Mouse (Mus musculus) heart, embryonic 14.5 days (tissue): ENCODE data around the gene Atrnl1. TPM values are rescaled to one million over a fixed set of nuclear protein-coding genes. Genes with fewer than 3 reads are reported as not detected.

ENCODE experiments used
- ATAC-seq: fragments of 200-750 bp; cut with Nextera tagmentation; 2 replicates; pipeline ENCODE4 v1.8.0; 2017; ENCODE audit warnings: low read depth, moderate TSS enrichment; ENCODE audit not compliant: insufficient number of reproducible peaks, insufficient read depth, low FRiP score
- H3K27ac ChIP-seq, 2 experiments: fragments of 200-500 bp in 1 of 2; fragments of 300-500 bp in 1 of 2; sonication (generic) in 1 of 2; replicated peaks in 1 of 2; 2 replicates each; pipeline ENCODE4 v1.5.1; 2012 to 2014; ENCODE audit warnings: low read depth in 2 of 2, low read length in 2 of 2, control low read depth in 1 of 2, mild to moderate bottlenecking in 1 of 2, mixed read lengths in 1 of 2; ENCODE audit not compliant: control insufficient read depth in 1 of 2, insufficient read depth in 1 of 2
- H3K27me3 ChIP-seq: fragments of 300-500 bp; sonication (generic); 2 replicates; pipeline ENCODE4 v1.6.1; 2014; ENCODE audit warnings: mild to moderate bottlenecking, low read length, control low read depth; ENCODE audit not compliant: control insufficient read depth, insufficient read depth
- H3K36me3 ChIP-seq: fragments of 300-500 bp; sonication (generic); 2 replicates; pipeline ENCODE4 v1.6.1; 2014; ENCODE audit warnings: mild to moderate bottlenecking, control low read depth, low read length, mixed read lengths; ENCODE audit not compliant: control insufficient read depth, insufficient read depth
- H3K4me1 ChIP-seq, 2 experiments: fragments of 200-500 bp in 1 of 2; fragments of 300-500 bp in 1 of 2; sonication (generic) in 1 of 2; 2 replicates each; pipeline ENCODE4 v1.6.1; 2012 to 2014; ENCODE audit warnings: low read length in 2 of 2, control low read depth in 1 of 2, mixed read lengths in 1 of 2; ENCODE audit not compliant: control insufficient read depth in 2 of 2, insufficient read depth in 2 of 2
- H3K4me2 ChIP-seq: fragments of 300-500 bp; sonication (generic); 2 replicates; pipeline ENCODE4 v1.6.1; 2014; ENCODE audit warnings: mild to moderate bottlenecking, low read length
- H3K4me3 ChIP-seq, 2 experiments: fragments of 200-500 bp in 1 of 2; fragments of 300-500 bp in 1 of 2; sonication (generic) in 1 of 2; 2 replicates each; pipeline ENCODE4 v1.5.1; 2012 to 2014; ENCODE audit warnings: low read length in 2 of 2, mild to moderate bottlenecking in 2 of 2, control low read depth in 1 of 2, low read depth in 1 of 2, moderate library complexity in 1 of 2; ENCODE audit not compliant: control insufficient read depth in 1 of 2, insufficient read depth in 1 of 2
- H3K9ac ChIP-seq: fragments of 300-500 bp; sonication (generic); 2 replicates; pipeline ENCODE4 v1.6.1; 2014; ENCODE audit warnings: mild to moderate bottlenecking, low read length
- H3K9me3 ChIP-seq: fragments of 300-500 bp; sonication (generic); 2 replicates; pipeline ENCODE4 v1.6.1; 2016; ENCODE audit warnings: low read length, control low read depth; ENCODE audit not compliant: control insufficient read depth
- WGBS: fragments of 180-500 bp; shearing (Covaris S2); extraction: QIAGEN DNeasy Blood & Tissue Kit; methylation state at CpG from one replicate; pipeline ENCODE4 v1.1.7; 2014; 5-methylcytosine and 5-hydroxymethylcytosine counted together
- polyA plus RNA-seq: library from polyadenylated mRNA; unstranded; fragments of >200 nt; fragmentation: Nextera tagmentation; extraction: Ambion mirVana; gene quantifications from 2 replicates; pipeline ENCODE4 v1.2.1, GENCODE M21; 2014

Atrnl1 gene
- polyA plus RNA-seq, 1 experiment from 2014 or later, result 4.2 TPM

DNA sequence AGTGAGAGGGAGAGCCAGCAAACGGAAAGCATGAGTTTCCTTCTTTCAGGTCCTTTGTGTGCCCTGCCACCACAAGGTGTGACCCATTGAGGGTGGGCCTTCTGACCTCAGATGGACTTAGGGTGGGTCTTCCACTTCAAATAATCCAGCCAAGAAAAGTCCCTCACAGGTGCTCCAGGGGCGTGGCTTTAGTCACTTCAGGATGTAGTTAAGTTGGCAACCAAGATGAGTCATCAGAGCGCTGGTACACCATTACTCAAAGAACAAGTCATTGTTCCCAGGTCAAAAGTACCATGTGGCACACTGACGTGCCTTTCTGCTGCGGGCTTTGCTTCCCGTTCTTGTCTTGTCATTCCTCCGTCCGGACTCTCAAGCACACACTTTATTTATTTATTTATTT lies 16.4 kb downstream of the Atrnl1 start:
- Histone ChIP-seq H3K27me3 (no peaks in the 10 kb centered on the region), H3K4me2 (no peak overlapping the region), H3K4me1 (no peaks in the 10 kb centered on the region), H3K9ac (no peak overlapping the region), H3K4me3 (no peak overlapping the region), H3K9me3 (no peaks in the 10 kb centered on the region), H3K27ac (no peak overlapping the region), H3K36me3 (no peaks in the 10 kb centered on the region)
- ATAC-seq, result no peak
- 83% methylated on average over 8 of the region's 8 CpGs for WGBS

DNA sequence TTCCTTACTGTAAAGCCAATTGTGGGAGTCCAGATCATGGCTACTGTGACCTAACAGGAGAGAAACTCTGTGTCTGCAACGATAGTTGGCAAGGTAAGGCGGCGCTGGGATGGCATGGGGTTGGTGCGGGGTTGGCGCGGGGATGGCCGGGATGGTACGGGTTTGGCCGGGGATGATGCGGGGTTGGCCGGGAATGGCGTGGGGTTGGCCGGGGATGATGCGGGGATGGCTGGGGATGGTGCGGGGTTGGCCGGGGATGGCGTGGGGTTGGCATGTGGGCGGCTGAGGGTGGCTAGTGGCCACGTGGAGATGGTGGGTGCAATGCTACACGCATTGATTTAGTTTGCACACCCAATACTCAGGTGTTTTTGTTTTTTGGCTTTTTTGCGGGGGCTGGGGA lies 31.7 kb downstream of the Atrnl1 start:
- no peaks in the 10 kb centered on the region for H3K9me3 ChIP-seq
- H3K36me3 ChIP-seq, result 0 out of 2 replicates have a peak, but pooled peaks cover 5% of the 10 kb centered on the region
- H3K4me3 ChIP-seq, result no peak overlapping the region
- H3K27ac ChIP-seq, result no peak overlapping the region
- no peak for ATAC-seq
- H3K27me3 ChIP-seq, result no peaks in the 10 kb centered on the region
- H3K9ac ChIP-seq, result no peak overlapping the region
- no peak overlapping the region for H3K4me2 ChIP-seq
- H3K4me1 ChIP-seq, result no peaks in the 10 kb centered on the region
- 88% methylated on average over 21 of the region's 21 CpGs for WGBS

DNA sequence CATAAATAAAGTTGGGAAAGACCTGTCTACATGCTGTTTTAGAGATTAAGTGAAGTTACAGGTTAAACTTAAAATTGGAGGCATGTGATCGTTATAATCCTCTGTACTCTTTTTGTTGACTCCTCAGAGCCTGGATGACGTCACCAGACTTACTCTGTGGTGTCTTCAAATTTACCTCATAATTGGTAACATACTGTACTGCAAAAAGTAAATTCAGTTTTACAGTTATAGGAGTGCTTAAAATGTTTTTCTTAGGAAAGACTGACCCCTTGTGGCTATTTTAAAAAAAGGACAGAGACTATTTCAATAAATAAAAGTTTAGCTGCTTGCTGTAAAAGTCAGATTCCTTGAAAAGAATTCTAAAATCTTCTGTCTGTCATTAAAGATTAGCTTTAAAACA lies 32.1 kb downstream of the Atrnl1 start:
- H3K4me1 ChIP-seq, result no peaks in the 10 kb centered on the region; a peak in 1 of 4 replicates

DNA sequence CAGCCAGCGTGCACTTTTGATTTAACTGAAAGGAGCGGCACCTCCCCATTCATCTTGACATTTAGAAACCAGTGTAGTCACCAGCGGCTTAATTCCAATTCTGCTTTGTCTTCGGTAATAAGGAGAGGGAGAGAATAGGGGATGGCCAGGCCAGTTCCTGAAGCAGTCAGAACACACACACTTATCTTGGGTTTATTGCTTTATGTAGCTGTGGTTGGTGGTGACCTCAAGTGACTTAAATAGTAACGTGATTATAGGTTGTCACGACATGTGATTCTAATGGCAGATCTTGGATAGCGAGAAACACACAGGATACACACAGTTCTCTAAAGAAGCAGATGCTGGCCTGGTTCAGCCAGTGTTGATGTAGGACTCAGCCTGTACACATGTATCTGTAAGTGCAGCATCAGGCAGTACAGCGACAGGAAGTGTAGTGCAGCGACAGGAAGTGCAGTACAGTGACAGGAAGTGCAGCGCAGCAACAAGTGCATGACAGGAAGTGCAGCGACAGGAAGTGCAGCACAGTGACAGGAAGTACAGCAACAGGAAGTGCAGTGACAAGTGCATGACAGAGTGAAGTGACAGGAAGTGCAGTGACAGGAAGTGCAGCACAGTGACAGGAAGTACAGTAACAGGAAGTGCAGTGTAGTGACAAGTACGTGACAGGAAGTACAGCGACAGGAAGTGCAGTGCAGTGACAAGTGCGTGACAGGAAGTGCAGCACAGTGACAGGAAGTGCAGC lies 37.5 kb downstream of the Atrnl1 start:
- no peak overlapping the region for H3K9ac ChIP-seq
- 0 out of 2 replicates have a peak, but pooled peaks cover 4% of the 10 kb centered on the region for H3K36me3 ChIP-seq
- H3K27me3 ChIP-seq, result no peaks in the 10 kb centered on the region
- no peak; the same call in 1 of the 2 replicates for ATAC-seq
- peaks cover 6% of the 10 kb centered on the region for H3K9me3 ChIP-seq
- no peaks in the 10 kb centered on the region; a peak in 1 of 4 replicates for H3K4me1 ChIP-seq
- H3K4me3 ChIP-seq, result no peak overlapping the region
- H3K27ac ChIP-seq, result 0 out of 4 replicates have a peak overlapping the region, but pooled peaks of 1 of the 2 experiments have one; percentile 9
- no peak overlapping the region for H3K4me2 ChIP-seq
- 85% methylated on average over 14 of the region's 14 CpGs for WGBS

More for the DNA sequence above, 32.1 kb downstream of the Atrnl1 start:
- no peak overlapping the region for H3K4me2 ChIP-seq
- H3K9ac ChIP-seq, result no peak overlapping the region
- no peak overlapping the region for H3K27ac ChIP-seq
- no peaks in the 10 kb centered on the region for H3K9me3 ChIP-seq
- 62% methylated on average over 2 of the region's 2 CpGs for WGBS
- no peaks in the 10 kb centered on the region for H3K27me3 ChIP-seq
- H3K4me3 ChIP-seq, result no peak overlapping the region
- H3K36me3 ChIP-seq, result 0 out of 2 replicates have a peak, but pooled peaks cover 5% of the 10 kb centered on the region
- ATAC-seq, result no peak

DNA sequence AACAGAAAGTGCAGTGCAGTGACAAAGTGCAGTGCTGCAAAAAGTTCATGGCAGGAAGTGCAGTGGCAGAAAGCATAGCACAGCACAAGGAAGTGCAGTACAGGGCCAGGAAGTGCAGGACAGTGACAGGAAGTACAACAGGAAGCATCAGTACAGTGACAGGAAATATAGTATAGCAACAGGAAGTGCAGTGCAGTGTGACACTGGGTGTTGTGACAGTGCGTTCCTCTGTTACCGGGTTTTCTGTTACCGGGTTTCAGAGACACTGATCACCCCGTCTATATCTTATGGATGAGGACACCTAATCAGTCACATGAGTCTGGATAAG lies 38.1 kb downstream of the Atrnl1 start:
- Histone ChIP-seq H3K9me3 (peaks cover 6% of the 10 kb centered on the region), H3K4me1 (no peaks in the 10 kb centered on the region; a peak in 1 of 4 replicates), H3K27me3 (no peaks in the 10 kb centered on the region), H3K4me2 (no peak overlapping the region), H3K9ac (no peak overlapping the region), H3K27ac (0 out of 4 replicates have a peak overlapping the region, but pooled peaks of 1 of the 2 experiments have one; percentile 9), H3K4me3 (no peak overlapping the region), H3K36me3 (0 out of 2 replicates have a peak, but pooled peaks cover 8% of the 10 kb centered on the region)
- ATAC-seq, result no peak
- 96% methylated on average over 4 of the region's 4 CpGs for WGBS

DNA sequence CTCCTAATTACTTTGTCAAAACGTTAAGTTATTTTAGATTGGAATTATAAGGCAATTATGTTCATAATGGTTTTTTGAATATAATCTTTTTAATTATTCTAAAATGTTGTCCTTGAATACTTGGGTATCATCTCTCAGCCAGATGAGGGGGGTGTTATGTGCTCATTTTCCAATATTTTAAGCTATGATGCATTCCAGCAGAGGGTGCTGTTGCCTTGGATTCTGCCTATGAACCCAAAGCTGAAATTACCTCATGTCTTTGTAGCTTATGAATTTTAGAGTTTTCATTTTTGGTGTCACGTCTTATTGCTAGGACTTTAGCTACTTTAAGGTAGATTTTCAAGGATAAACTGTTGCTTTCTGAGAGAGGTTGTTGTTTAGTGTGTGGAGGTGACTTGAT lies 44.2 kb downstream of the Atrnl1 start:
- H3K4me2 ChIP-seq, result no peak overlapping the region
- 52% methylated on average over 2 of the region's 2 CpGs for WGBS
- no peaks in the 10 kb centered on the region for H3K9me3 ChIP-seq
- no peak overlapping the region for H3K9ac ChIP-seq
- H3K27me3 ChIP-seq, result no peaks in the 10 kb centered on the region
- H3K4me3 ChIP-seq, result no peak overlapping the region
- H3K36me3 ChIP-seq, result peaks cover 28% of the 10 kb centered on the region
- no peak for ATAC-seq
- H3K4me1 ChIP-seq, result peaks cover 0 to 4% of the 10 kb centered on the region in 2 experiments; a peak in 1 of 4 replicates
- no peak overlapping the region for H3K27ac ChIP-seq

DNA sequence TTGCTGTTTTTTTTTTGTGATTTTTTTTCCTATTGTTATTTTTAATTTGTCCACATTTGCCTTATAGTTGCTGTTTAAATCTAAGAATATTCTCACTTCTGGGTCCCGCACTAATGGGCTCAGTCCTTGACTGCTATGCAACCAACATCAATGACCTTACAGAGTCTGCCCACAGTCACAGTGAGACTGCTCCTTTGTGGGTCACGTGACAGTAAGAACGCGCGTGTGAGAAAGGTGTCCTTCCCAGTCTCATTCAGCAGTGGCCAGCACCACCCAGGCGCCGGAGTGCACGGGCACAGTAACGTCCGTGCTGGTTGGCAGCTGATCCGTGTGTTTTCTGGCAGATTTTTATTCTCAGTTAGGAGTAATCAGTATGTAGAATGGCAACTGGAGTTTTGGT lies 44.7 kb downstream of the Atrnl1 start:
- 90% methylated on average over 11 of the region's 11 CpGs for whole genome bisulfite sequencing
- Histone ChIP-seq H3K27me3 (no peaks in the 10 kb centered on the region), H3K4me2 (no peak overlapping the region), H3K36me3 (peaks cover 28% of the 10 kb centered on the region), H3K4me3 (no peak overlapping the region), H3K9ac (no peak overlapping the region), H3K9me3 (no peaks in the 10 kb centered on the region), H3K4me1 (peaks cover 0 to 4% of the 10 kb centered on the region in 2 experiments; a peak in 1 of 4 replicates), H3K27ac (no peak overlapping the region)
- ATAC-seq, result no peak
